Mouse (Mus musculus) kidney, embryonic 14.5 days (tissue): ENCODE measurements around the gene Gm3415. TPM values are rescaled to one million over a fixed set of nuclear protein-coding genes. Genes with fewer than 3 reads are reported as not detected.
"Not testable (repeated sequence)": the region's sequence is repeated elsewhere in the genome, so short reads cannot be mapped to it uniquely, and the experiment has no call there.

Experiments
- ATAC-seq: fragments of 200-750 bp; cut with Nextera tagmentation; 2 replicates; pipeline ENCODE4 v1.8.0; 2017; ENCODE audit warnings: moderate number of reproducible peaks, mild to moderate bottlenecking, moderate TSS enrichment, moderate library complexity; ENCODE audit not compliant: low FRiP score, low TSS enrichment
- H3K27ac ChIP-seq: fragments of 300-500 bp; sonication (generic); 2 replicates; pipeline ENCODE4 v1.5.1; 2014; ENCODE audit warnings: low read depth, mild to moderate bottlenecking, low read length, moderate library complexity, mixed read lengths
- H3K27me3 ChIP-seq: fragments of 300-500 bp; sonication (generic); 2 replicates; pipeline ENCODE4 v1.6.1; 2014; ENCODE audit warnings: mild to moderate bottlenecking, low read length; ENCODE audit not compliant: control insufficient read depth, insufficient read depth
- H3K36me3 ChIP-seq: fragments of 300-500 bp; sonication (generic); 2 replicates; pipeline ENCODE4 v1.6.1; 2014; ENCODE audit warnings: low read length, mixed read lengths; ENCODE audit not compliant: control insufficient read depth, insufficient read depth
- H3K4me1 ChIP-seq: fragments of 300-500 bp; sonication (generic); 2 replicates; pipeline ENCODE4 v1.6.1; 2014; ENCODE audit warnings: low read length, mixed read lengths; ENCODE audit not compliant: control insufficient read depth, insufficient read depth
- H3K4me2 ChIP-seq: fragments of 300-500 bp; sonication (generic); replicated peaks from 2 replicates; pipeline ENCODE4 v1.6.1; 2014; ENCODE audit warnings: low read depth, mild to moderate bottlenecking, low read length
- H3K4me3 ChIP-seq: fragments of 300-500 bp; sonication (generic); 2 replicates; pipeline ENCODE4 v1.5.1; 2014; ENCODE audit warnings: mild to moderate bottlenecking, low read length
- H3K9ac ChIP-seq: fragments of 300-500 bp; sonication (generic); 2 replicates; pipeline ENCODE4 v1.6.1; 2014; ENCODE audit warnings: low read depth, mild to moderate bottlenecking, low read length, moderate library complexity
- H3K9me3 ChIP-seq: fragments of 300-500 bp; sonication (generic); 2 replicates; pipeline ENCODE4 v1.6.1; 2016; ENCODE audit warnings: low read length; ENCODE audit not compliant: control insufficient read depth
- WGBS: fragments of 180-500 bp; shearing (Covaris S2); extraction: QIAGEN DNeasy Blood & Tissue Kit; methylation state at CpG from one replicate; pipeline ENCODE4 v1.1.7; 2014; 5-methylcytosine and 5-hydroxymethylcytosine counted together
- polyA plus RNA-seq: library from polyadenylated mRNA; unstranded; fragments of >200 nt; fragmentation: Nextera tagmentation; extraction: Ambion mirVana; gene quantifications from 2 replicates; pipeline ENCODE4 v1.2.1, GENCODE M21; 2014

Gm3415 gene
- polyA plus RNA-seq, 1 experiment from 2014 or later: not detected

DNA sequence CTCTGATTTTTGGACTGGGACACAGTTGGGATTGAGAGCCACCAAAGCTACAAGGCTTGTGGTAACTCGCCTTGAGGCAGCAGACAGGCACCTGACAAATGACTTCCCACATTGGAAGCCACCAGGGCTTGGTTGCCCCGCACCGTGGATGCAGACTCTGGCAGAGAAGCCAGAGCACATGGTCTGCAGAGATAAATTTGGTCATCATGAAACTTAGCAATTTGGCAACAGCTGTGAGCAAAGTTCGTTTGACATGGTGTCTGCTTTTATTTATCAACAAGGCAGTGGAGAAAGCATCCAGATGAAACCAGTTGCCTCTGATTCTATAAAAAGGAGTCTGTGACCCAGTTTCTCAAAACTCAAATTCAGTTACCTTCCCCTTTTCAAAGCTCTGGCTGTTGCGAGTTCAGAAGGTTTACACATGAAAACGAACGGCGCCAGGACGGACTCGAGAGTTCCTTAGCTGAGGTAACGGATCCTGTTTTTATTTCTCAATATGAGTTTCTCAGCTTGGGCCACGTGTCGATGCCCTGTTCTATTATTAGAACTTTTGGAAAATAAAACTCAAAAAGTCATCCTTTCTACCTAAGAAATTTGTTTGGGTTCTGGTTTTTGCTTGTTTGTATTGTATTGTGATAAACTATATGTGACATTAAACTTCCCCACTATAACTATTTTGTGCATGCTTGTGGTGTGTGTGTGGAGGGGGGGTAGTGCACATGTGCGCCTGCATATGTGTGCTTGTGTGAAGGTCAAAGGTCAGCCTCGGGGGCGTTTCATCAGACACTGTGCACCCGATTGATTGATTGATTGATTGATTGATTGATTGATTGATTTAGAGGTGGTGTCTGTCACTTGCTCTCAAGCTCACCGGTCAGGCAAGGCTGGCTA lies 40.9 kb downstream of the Gm3415 start:
- ATAC-seq: no peak
- Histone ChIP-seq H3K9me3 (no peaks in the 10 kb centered on the region), H3K4me1 (no peaks in the 10 kb centered on the region), H3K27ac (no peak overlapping the region), H3K36me3 (no peaks in the 10 kb centered on the region), H3K4me2 (no peak overlapping the region), H3K9ac (no peak overlapping the region), H3K27me3 (no peaks in the 10 kb centered on the region), H3K4me3 (no peak overlapping the region)
- 72% methylated on average over 18 of the region's 18 CpGs for WGBS

DNA sequence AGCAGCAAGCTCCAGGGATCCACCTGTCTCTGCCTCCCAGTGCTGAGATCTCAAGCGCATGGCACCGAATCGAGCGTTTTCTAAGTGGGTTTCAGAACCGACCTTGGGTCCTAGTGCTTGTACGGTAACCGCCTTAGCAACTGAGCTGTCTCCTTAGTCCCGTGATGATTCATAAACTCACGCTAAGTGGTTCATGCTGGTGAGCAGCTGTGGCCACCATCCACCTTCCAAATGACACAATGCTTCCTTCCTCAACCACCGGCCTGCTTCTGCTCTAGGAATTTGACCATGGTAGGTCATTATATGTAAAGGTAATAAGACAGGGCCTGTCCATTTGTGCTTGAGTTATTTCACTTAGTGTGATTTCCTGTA lies 41.6 kb downstream of the Gm3415 start:
- H3K36me3 ChIP-seq: no peaks in the 10 kb centered on the region
- 91% methylated on average over 10 of the region's 10 CpGs for WGBS
- H3K4me1 ChIP-seq: no peaks in the 10 kb centered on the region
- H3K27ac ChIP-seq: no peak overlapping the region
- H3K9me3 ChIP-seq: no peaks in the 10 kb centered on the region
- no peaks in the 10 kb centered on the region for H3K27me3 ChIP-seq
- no peak overlapping the region for H3K4me3 ChIP-seq
- no peak overlapping the region for H3K9ac ChIP-seq
- H3K4me2 ChIP-seq: no peak overlapping the region
- no peak for ATAC-seq

DNA sequence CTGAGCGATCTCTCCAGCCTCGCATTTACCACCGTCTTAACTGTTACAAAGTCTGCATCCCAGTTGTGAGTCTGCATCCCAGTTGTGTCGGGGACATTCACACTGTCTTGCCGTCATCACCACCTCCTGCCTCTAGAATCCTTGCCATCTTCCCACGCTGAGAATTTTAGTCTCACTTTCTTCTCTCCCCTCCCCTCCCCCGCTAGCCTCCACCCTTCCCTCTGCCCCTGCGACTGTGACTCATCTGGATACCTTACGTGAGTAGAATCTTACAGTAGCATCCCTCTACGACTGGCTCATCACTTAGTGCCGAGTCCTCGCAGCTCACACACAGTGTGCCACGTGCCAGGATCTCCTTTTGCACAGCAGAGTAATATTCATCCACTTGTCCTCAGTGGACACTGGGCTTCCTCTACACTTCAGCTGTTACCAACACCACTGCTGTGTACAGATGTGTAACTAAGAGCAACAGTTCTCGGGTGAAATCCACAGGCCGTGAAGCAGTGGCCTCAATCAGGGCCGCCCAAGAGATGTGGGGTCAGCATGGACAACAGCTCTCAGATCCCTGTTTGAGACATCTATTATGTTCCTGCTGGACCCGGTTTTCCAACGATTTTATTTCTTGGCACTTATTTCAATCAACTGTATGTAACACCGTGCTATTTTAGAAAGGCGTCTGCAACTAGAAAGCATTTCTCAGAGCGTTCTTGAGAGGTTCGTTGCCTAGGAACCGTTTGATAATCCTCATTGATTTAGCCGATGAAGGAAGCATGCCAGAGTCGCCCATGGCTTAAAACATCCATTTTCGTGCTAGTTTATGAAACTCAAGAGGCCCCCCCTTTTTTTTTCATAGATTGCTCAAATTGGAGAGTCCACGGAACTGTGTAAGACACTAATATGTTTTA lies 42.5 kb downstream of the Gm3415 start:
- Histone ChIP-seq H3K9me3 (no peaks in the 10 kb centered on the region), H3K27ac (no peak overlapping the region), H3K9ac (no peak overlapping the region), H3K36me3 (no peaks in the 10 kb centered on the region), H3K27me3 (no peaks in the 10 kb centered on the region), H3K4me1 (no peaks in the 10 kb centered on the region), H3K4me3 (no peak overlapping the region), H3K4me2 (no peak overlapping the region)
- ATAC-seq: no peak
- 94% methylated on average over 27 of the region's 27 CpGs for WGBS

DNA sequence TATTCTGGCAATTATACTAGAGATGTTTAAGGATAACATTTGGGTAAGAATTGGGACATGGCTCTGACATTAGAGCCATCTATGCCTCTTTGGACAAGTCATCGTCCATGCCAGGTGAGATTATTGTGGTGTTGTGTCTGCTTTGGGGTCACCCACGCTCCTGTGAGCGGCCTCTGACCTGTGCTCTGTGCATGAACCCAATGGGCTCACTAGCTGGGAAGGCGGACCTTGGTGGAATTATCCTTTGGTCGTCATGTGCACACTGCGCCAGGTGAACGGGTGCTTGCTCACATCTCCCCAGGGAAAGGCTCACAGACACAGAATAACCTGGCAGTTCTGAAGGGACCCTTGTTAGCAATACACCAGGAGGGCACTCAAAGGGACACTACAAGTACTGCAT lies 43.3 kb downstream of the Gm3415 start:
- WGBS: 83% methylated on average over 7 of the region's 7 CpGs
- H3K36me3 ChIP-seq, H3K27ac ChIP-seq, H3K4me3 ChIP-seq, H3K27me3 ChIP-seq, H3K9ac ChIP-seq, H3K4me2 ChIP-seq, H3K4me1 ChIP-seq, H3K9me3 ChIP-seq, ATAC-seq: not testable (repeated sequence)

DNA sequence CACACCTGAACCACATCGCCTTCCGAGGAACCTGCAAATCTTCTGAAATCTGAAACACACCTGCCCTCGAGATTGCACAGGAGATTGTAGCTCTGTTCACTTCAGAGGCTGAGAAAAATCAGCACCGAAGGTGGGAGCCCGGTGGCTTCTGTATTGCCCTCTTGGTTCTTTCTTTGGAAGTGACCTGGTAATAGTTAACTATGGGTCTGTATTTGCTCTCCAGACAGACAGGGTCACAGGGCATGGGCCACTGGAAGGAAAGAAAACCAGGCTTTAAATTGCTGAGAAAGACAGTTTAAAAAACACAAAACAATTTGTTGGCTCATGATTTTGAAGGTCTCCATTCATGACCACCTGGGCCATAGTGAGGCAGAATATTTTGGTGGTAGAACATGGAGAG lies 44.0 kb downstream of the Gm3415 start:
- ATAC-seq: no peak
- no peaks in the 10 kb centered on the region for H3K4me1 ChIP-seq
- H3K9ac ChIP-seq: no peak overlapping the region
- H3K4me2 ChIP-seq: no peak overlapping the region
- H3K4me3 ChIP-seq: no peak overlapping the region
- H3K27ac ChIP-seq: no peak overlapping the region
- whole genome bisulfite sequencing: 79% methylated on average over 5 of the region's 5 CpGs
- no peaks in the 10 kb centered on the region for H3K27me3 ChIP-seq
- H3K36me3 ChIP-seq: no peaks in the 10 kb centered on the region
- no peaks in the 10 kb centered on the region for H3K9me3 ChIP-seq

DNA sequence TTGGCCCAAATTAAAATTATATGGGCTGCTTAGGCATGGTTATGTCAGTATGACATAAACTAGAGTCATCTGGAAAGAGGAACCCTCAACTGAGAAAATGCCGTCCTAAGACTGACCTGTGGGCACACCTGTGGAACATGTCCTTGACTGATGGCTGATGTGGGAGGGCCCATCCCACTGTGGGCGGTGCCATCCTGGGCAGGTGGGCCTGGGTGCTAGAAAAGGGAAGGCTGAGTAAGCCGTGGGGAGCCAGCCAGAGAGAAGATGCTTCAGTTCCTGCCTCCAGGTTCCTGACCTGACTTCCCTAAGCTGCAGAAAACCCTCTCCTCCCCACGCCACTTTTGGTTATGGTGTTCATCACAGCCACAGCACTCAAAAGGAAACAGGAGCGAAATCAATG lies 50.3 kb downstream of the Gm3415 start:
- peaks cover 5% of the 10 kb centered on the region; the same call in 1 of the 2 replicates for H3K4me1 ChIP-seq
- H3K27ac ChIP-seq: no peak overlapping the region
- no peaks in the 10 kb centered on the region for H3K9me3 ChIP-seq
- 73% methylated on average over 5 of the region's 5 CpGs for WGBS
- H3K4me3 ChIP-seq: no peak overlapping the region
- no peaks in the 10 kb centered on the region for H3K27me3 ChIP-seq
- H3K36me3 ChIP-seq: no peaks in the 10 kb centered on the region
- ATAC-seq: no peak
- no peak overlapping the region for H3K4me2 ChIP-seq
- no peak overlapping the region for H3K9ac ChIP-seq

DNA sequence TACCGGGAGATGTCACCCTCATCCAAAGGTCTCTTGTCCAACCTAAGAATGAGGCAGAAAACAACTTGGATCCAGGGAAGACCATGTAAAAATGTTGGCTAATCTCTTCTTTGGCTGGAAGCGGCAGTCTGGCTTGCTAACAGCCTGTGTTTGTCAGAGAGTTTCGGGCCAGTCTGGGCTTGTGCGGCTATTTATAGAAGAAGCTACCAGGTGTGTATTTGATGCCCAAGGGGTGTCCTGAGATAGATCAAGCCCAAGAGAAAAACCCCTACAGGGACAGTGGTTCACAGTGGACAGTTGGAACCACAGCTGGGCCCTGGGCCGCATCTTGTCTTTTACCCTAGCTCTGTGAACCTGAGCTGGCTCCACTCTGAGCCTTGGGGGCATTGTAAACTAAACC lies 51.0 kb downstream of the Gm3415 start:
- 90% methylated on average over 5 of the region's 5 CpGs for WGBS
- ATAC-seq: no peak

DNA sequence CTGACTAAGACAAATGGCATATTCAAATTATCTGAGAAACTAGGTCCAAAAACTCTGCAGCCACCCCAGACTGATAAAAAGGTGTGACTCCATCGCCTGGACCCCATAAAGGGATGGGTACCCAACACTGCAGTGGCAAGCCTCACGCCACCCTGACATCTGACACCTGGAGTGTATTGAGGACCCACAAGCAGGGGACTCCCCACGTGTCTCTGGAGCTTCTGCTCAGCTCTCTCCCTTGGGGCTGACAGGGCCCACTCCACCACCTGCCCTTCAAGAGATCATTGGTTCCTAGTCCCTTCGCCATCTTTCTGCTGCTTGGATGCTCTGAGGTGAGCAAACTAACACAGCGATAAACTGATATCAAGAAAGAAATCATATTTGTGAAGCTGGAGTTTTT lies 51.9 kb downstream of the Gm3415 start:
- Histone ChIP-seq H3K4me3 (no peak overlapping the region), H3K27me3 (no peaks in the 10 kb centered on the region), H3K27ac (no peak overlapping the region), H3K9me3 (no peaks in the 10 kb centered on the region), H3K9ac (no peak overlapping the region), H3K4me1 (peaks cover 7% of the 10 kb centered on the region; the same call in 1 of the 2 replicates), H3K36me3 (no peaks in the 10 kb centered on the region), H3K4me2 (no peak overlapping the region)
- no peak for ATAC-seq
- 67% methylated on average over 5 of the region's 5 CpGs for WGBS

More for the DNA sequence above, 51.0 kb downstream of the Gm3415 start:
- Histone ChIP-seq H3K27ac (no peak overlapping the region), H3K9me3 (no peaks in the 10 kb centered on the region), H3K9ac (no peak overlapping the region), H3K4me1 (peaks cover 7% of the 10 kb centered on the region; the same call in 1 of the 2 replicates), H3K4me2 (no peak overlapping the region), H3K36me3 (no peaks in the 10 kb centered on the region), H3K27me3 (no peaks in the 10 kb centered on the region), H3K4me3 (no peak overlapping the region)
